Mouse (Mus musculus) midbrain, embryonic 14.5 days (tissue): ENCODE data around the gene P4hb. TPM values are rescaled to one million over a fixed set of nuclear protein-coding genes. Genes with fewer than 3 reads are reported as not detected.

ENCODE experiments used
- ATAC-seq: fragments of 200-750 bp; cut with Nextera tagmentation; 2 replicates; pipeline ENCODE4 v1.8.0; 2017; ENCODE audit warnings: moderate number of reproducible peaks, moderate library complexity; ENCODE audit not compliant: low FRiP score, low TSS enrichment
- DNase-seq: peaks from one replicate; pipeline ENCODE4 v3.0.0-alpha.2; 2015
- H3K27ac ChIP-seq: fragments of 300-500 bp; sonication (generic); replicated peaks from 2 replicates; pipeline ENCODE4 v1.5.1; 2014; ENCODE audit warnings: mild to moderate bottlenecking, low read depth, low read length, moderate library complexity
- H3K27me3 ChIP-seq: fragments of 300-500 bp; sonication (generic); 2 replicates; pipeline ENCODE4 v1.6.1; 2014; ENCODE audit warnings: low read length, control low read depth, mixed read lengths; ENCODE audit not compliant: control insufficient read depth, insufficient read depth
- H3K36me3 ChIP-seq: fragments of 300-500 bp; sonication (generic); 2 replicates; pipeline ENCODE4 v1.6.1; 2014; ENCODE audit warnings: low read length, control low read depth; ENCODE audit not compliant: control insufficient read depth, insufficient read depth
- H3K4me1 ChIP-seq: fragments of 300-500 bp; sonication (generic); 2 replicates; pipeline ENCODE4 v1.6.1; 2014; ENCODE audit warnings: mild to moderate bottlenecking, antibody characterized with exemption, low read length, control low read depth; ENCODE audit not compliant: control insufficient read depth, insufficient read depth
- H3K4me2 ChIP-seq: fragments of 300-500 bp; sonication (generic); 2 replicates; pipeline ENCODE4 v1.6.1; 2014; ENCODE audit warnings: mild to moderate bottlenecking, low read length, moderate library complexity
- H3K4me3 ChIP-seq: fragments of 300-500 bp; sonication (generic); replicated peaks from 2 replicates; pipeline ENCODE4 v1.5.1; 2014; ENCODE audit warnings: low read depth, low read length
- H3K9ac ChIP-seq: fragments of 300-500 bp; sonication (generic); replicated peaks from 2 replicates; pipeline ENCODE4 v1.6.1; 2014; ENCODE audit warnings: mild to moderate bottlenecking, low read length, moderate library complexity
- H3K9me3 ChIP-seq: fragments of 300-500 bp; sonication (generic); 2 replicates; pipeline ENCODE4 v1.6.1; 2016; ENCODE audit warnings: low read length, control low read depth, mixed read lengths; ENCODE audit not compliant: control insufficient read depth
- WGBS: fragments of 180-500 bp; shearing (Covaris S2); extraction: QIAGEN DNeasy Blood & Tissue Kit; methylation state at CpG from one replicate; pipeline ENCODE4 v1.1.7; 2014; 5-methylcytosine and 5-hydroxymethylcytosine counted together
- polyA plus RNA-seq: library from polyadenylated mRNA; unstranded; fragments of >200 nt; fragmentation: Nextera tagmentation; extraction: Ambion mirVana; gene quantifications from 2 replicates; pipeline ENCODE4 v1.2.1, GENCODE M21; 2014

Gene P4hb
- polyA plus RNA-seq, 1 experiment from 2014 or later: 300 TPM

- H3K36me3 ChIP-seq: peaks cover 27% of the 10 kb centered on the region
- H3K27me3 ChIP-seq: no peaks in the 10 kb centered on the region
- 75% methylated on average over 7 of the region's 7 CpGs for whole genome bisulfite sequencing
- ATAC-seq (no peak), DNase-seq (peak; percentile 43)
- H3K4me3 ChIP-seq: no peak overlapping the region
- H3K27ac ChIP-seq: no peak overlapping the region
- H3K9ac ChIP-seq: no peak overlapping the region
- H3K9me3 ChIP-seq: no peaks in the 10 kb centered on the region
- H3K4me2 ChIP-seq: no peak overlapping the region
- peaks cover 21% of the 10 kb centered on the region for H3K4me1 ChIP-seq
These were observed 4.4 kb upstream of the P4hb start for GRCm38 (mm10) chr11:120577211-120578023.

- Histone ChIP-seq H3K4me1 (peaks cover 20% of the 10 kb centered on the region), H3K9me3 (no peaks in the 10 kb centered on the region), H3K4me2 (no peak overlapping the region), H3K36me3 (peaks cover 30% of the 10 kb centered on the region), H3K27me3 (no peaks in the 10 kb centered on the region), H3K9ac (no peak overlapping the region), H3K27ac (no peak overlapping the region), H3K4me3 (no peak overlapping the region)
- 88% methylated on average over 3 of the region's 3 CpGs for WGBS
- DNase-seq: no peak
- ATAC-seq: no peak
These were observed 3.4 kb upstream of the P4hb start for GRCm38 (mm10) chr11:120576365-120576981.

GRCm38 (mm10) chr11:120575940-120576339 lies 2.9 kb upstream of the P4hb start:
- Histone ChIP-seq H3K36me3 (peaks cover 35% of the 10 kb centered on the region), H3K9ac (no peak overlapping the region), H3K27me3 (no peaks in the 10 kb centered on the region), H3K4me3 (no peak overlapping the region), H3K4me1 (peaks cover 25% of the 10 kb centered on the region), H3K9me3 (no peaks in the 10 kb centered on the region), H3K4me2 (no peak overlapping the region), H3K27ac (no peak overlapping the region)
- DNase-seq: no peak
- ATAC-seq: no peak

- peaks cover 42% of the 10 kb centered on the region for H3K36me3 ChIP-seq
- H3K9ac ChIP-seq: no peak overlapping the region
- H3K4me2 ChIP-seq: no peak overlapping the region
- H3K4me3 ChIP-seq: no peak overlapping the region
- peaks cover 20% of the 10 kb centered on the region for H3K4me1 ChIP-seq
- ATAC-seq: no peak
- no peak overlapping the region for H3K27ac ChIP-seq
- 78% methylated on average over 2 of the region's 2 CpGs for WGBS
- no peaks in the 10 kb centered on the region for H3K27me3 ChIP-seq
- DNase-seq: no peak
- no peaks in the 10 kb centered on the region for H3K9me3 ChIP-seq
These were observed 2.0 kb upstream of the P4hb start for GRCm38 (mm10) chr11:120575046-120575445.

- no peak for DNase-seq
- ATAC-seq: no peak
These were observed 1.2 kb upstream of the P4hb start for GRCm38 (mm10) chr11:120574278-120574600.

GRCm38 (mm10) chr11:120573585-120574277 lies 678 bp upstream of the P4hb start:
- WGBS: under 1% methylated on average over 23 of the region's 23 CpGs
- H3K9me3 ChIP-seq: no peaks in the 10 kb centered on the region
- H3K36me3 ChIP-seq: peaks cover 36% of the 10 kb centered on the region
- peak overlapping the region; percentile 87 for H3K4me3 ChIP-seq
- peak overlapping the region; percentile 90 for H3K27ac ChIP-seq
- H3K4me2 ChIP-seq: peak overlapping the region; percentile 72
- peaks cover 12% of the 10 kb centered on the region for H3K4me1 ChIP-seq
- no peak for DNase-seq
- ATAC-seq: 0 out of 2 replicates have a peak, but pooled peaks have one; percentile 2
- peak overlapping the region; percentile 69 for H3K9ac ChIP-seq
- H3K27me3 ChIP-seq: no peaks in the 10 kb centered on the region

More at GRCm38 (mm10) chr11:120574278-120574600, 1.2 kb upstream of the P4hb start:
- peaks cover 12% of the 10 kb centered on the region for H3K4me1 ChIP-seq
- no peaks in the 10 kb centered on the region for H3K9me3 ChIP-seq
- H3K4me3 ChIP-seq: peak overlapping the region; percentile 87
- no peak overlapping the region for H3K27ac ChIP-seq
- no peaks in the 10 kb centered on the region for H3K27me3 ChIP-seq
- WGBS: 46% methylated on average over 5 of the region's 5 CpGs
- H3K9ac ChIP-seq: peak overlapping the region; percentile 69
- H3K4me2 ChIP-seq: peak overlapping the region; percentile 72
- peaks cover 39% of the 10 kb centered on the region for H3K36me3 ChIP-seq

GRCm38 (mm10) chr11:120572417-120572751 lies 669 bp downstream of the P4hb start:
- Histone ChIP-seq H3K4me3 (peak overlapping the region; percentile 87), H3K9me3 (no peaks in the 10 kb centered on the region), H3K9ac (peak overlapping the region; percentile 84), H3K27ac (peak overlapping the region; percentile 90), H3K27me3 (no peaks in the 10 kb centered on the region), H3K36me3 (peaks cover 36% of the 10 kb centered on the region), H3K4me2 (peak overlapping the region; percentile 72), H3K4me1 (peaks cover 12% of the 10 kb centered on the region)
- WGBS: under 1% methylated on average over 24 of the region's 24 CpGs
- DNase-seq: no peak
- no peak; the same call in 1 of the 2 replicates for ATAC-seq

GRCm38 (mm10) chr11:120571754-120572416 lies 1.2 kb downstream of the P4hb start:
- Histone ChIP-seq H3K27ac (peak overlapping the region; percentile 90), H3K4me2 (peak overlapping the region; percentile 72), H3K27me3 (no peaks in the 10 kb centered on the region), H3K9ac (peak overlapping the region; percentile 84), H3K4me3 (peak overlapping the region; percentile 87), H3K4me1 (peaks cover 12% of the 10 kb centered on the region), H3K36me3 (peaks cover 41% of the 10 kb centered on the region), H3K9me3 (no peaks in the 10 kb centered on the region)
- ATAC-seq: no peak
- no peak for DNase-seq
- WGBS: 16% methylated on average over 11 of the region's 11 CpGs
